Mouse (Mus musculus): ENCODE measurements around the gene Iqcn.
A peak's percentile ranks its signal among the peaks of the same experiment; 100 is the strongest.

GRCm38 (mm10) chr8:70754043-70754870 is 51.0 kb downstream of the Iqcn start, which contains the start of gene Rab3a:
- TF ChIP-seq CTCF (IDR thresholded peaks at IDR 0.05) = 0 out of 2 replicates have a peak, but pooled peaks have one; percentile 5
- TF ChIP-seq POLR2A (IDR thresholded peaks at IDR 0.05; ENCODE audit: insufficient read depth, low read depth, low read length) = peak; percentile 87
